Mouse (Mus musculus) CH12.LX (cell line): ENCODE measurements around the gene Card9. TPM values are rescaled to one million over a fixed set of nuclear protein-coding genes. Genes with fewer than 3 reads are reported as not detected.

Source experiments
- DNase-seq: peaks from one replicate; pipeline ENCODE4 v3.0.0-alpha.2; 2013; ENCODE audit errors: extremely low read depth
- H3K27ac ChIP-seq: 2 replicates; pipeline ENCODE4 v1.5.1; 2012; ENCODE audit warnings: low read depth, mild to moderate bottlenecking, control low read depth, moderate library complexity; ENCODE audit not compliant: insufficient read depth
- H3K27me3 ChIP-seq: replicated peaks from 2 replicates; pipeline ENCODE3; 2012; ENCODE audit warnings: inconsistent platforms
- H3K36me3 ChIP-seq, 2 experiments: replicated peaks in 1 of 2; 2 replicates each; pipeline versions ENCODE3 to v1.6.1; 2012; ENCODE audit warnings: inconsistent platforms in 1 of 2, low read length in 1 of 2, mild to moderate bottlenecking in 1 of 2, mixed read lengths in 1 of 2, moderate library complexity in 1 of 2; ENCODE audit not compliant: control insufficient read depth in 1 of 2, insufficient read depth in 1 of 2
- H3K4me1 ChIP-seq, 2 experiments: 2 replicates each; pipeline ENCODE4 v1.6.1; 2012; ENCODE audit warnings: inconsistent platforms in 1 of 2, moderate library complexity in 1 of 2; ENCODE audit not compliant: insufficient read depth in 2 of 2, control insufficient read depth in 1 of 2
- H3K4me2 ChIP-seq: 2 replicates; pipeline ENCODE4 v1.6.1; 2012; ENCODE audit warnings: low read depth, mild to moderate bottlenecking, control low read depth; ENCODE audit not compliant: poor library complexity, insufficient read depth, severe bottlenecking
- H3K4me3 ChIP-seq, 3 experiments: fragments of 150-350 bp in 1 of 3; sonication (generic) in 1 of 3; replicated peaks in 1 of 3; 2 replicates each; pipeline versions ENCODE3 to v1.5.1; 2011 to 2012; ENCODE audit warnings: low read depth in 2 of 3, low read length in 2 of 3, mild to moderate bottlenecking in 2 of 3, moderate library complexity in 2 of 3, control low read depth in 1 of 3, improper control_type of control experiment in 1 of 3, inconsistent platforms in 1 of 3, mixed read lengths in 1 of 3; ENCODE audit not compliant: poor library complexity in 1 of 3
- H3K79me2 ChIP-seq: replicated peaks from 2 replicates; pipeline ENCODE4 v1.6.1; 2012; ENCODE audit warnings: mild to moderate bottlenecking, moderate library complexity; ENCODE audit not compliant: control insufficient read depth, poor library complexity, insufficient read depth, severe bottlenecking; ENCODE audit errors: extremely low read depth
- H3K9ac ChIP-seq: 2 replicates; pipeline ENCODE4 v1.6.1; 2012; ENCODE audit warnings: low read depth, mild to moderate bottlenecking, control low read depth, moderate library complexity; ENCODE audit not compliant: insufficient read depth
- H3K9me3 ChIP-seq: replicated peaks from 2 replicates; pipeline ENCODE3; 2012; ENCODE audit warnings: low read length, inconsistent platforms, mixed read lengths
- E2F4 ChIP-seq: IDR thresholded peaks from 2 replicates; pipeline ENCODE4 v1.6.1; 2011; ENCODE audit warnings: low read depth, low read length, improper control_type of control experiment; ENCODE audit not compliant: insufficient replicate concordance
- HCFC1 ChIP-seq: IDR thresholded peaks from 2 replicates; pipeline ENCODE4 v1.6.1; 2012; ENCODE audit warnings: low read depth, mild to moderate bottlenecking, inconsistent platforms, low read length, improper control_type of control experiment
- JUND ChIP-seq: conservative IDR thresholded peaks from 2 replicates; pipeline ENCODE4 v1.6.1; 2011; ENCODE audit warnings: low read depth, low read length, improper control_type of control experiment
- KAT2A ChIP-seq: IDR thresholded peaks from 2 replicates; pipeline ENCODE4 v1.6.1; 2012; ENCODE audit warnings: low read length, improper control_type of control experiment, inconsistent platforms; ENCODE audit not compliant: insufficient replicate concordance
- MAX ChIP-seq: IDR thresholded peaks from 2 replicates; pipeline ENCODE4 v1.6.1; 2011; ENCODE audit warnings: low read length, improper control_type of control experiment
- MAZ ChIP-seq: IDR thresholded peaks from 2 replicates; pipeline ENCODE4 v1.6.1; 2012; ENCODE audit warnings: low read depth, mild to moderate bottlenecking, inconsistent platforms, low read length, improper control_type of control experiment, moderate library complexity
- MEF2A ChIP-seq: IDR thresholded peaks from 2 replicates; pipeline ENCODE4 v1.6.1; 2014; ENCODE audit warnings: low read depth, mild to moderate bottlenecking, inconsistent platforms, low read length, improper control_type of control experiment, borderline replicate concordance
- POLR2A ChIP-seq: IDR thresholded peaks from 2 replicates; pipeline ENCODE4 v1.6.1; 2011; ENCODE audit warnings: low read depth, mild to moderate bottlenecking, improper control_type of control experiment, low read length
- POLR2AphosphoS2 ChIP-seq: IDR thresholded peaks from 2 replicates; pipeline ENCODE4 v1.6.1; 2011; ENCODE audit warnings: low read depth, low read length, improper control_type of control experiment
- USF2 ChIP-seq: conservative IDR thresholded peaks from 2 replicates; pipeline ENCODE4 v1.6.1; 2011; ENCODE audit warnings: low read depth, low read length, improper control_type of control experiment
- ZC3H11A ChIP-seq: IDR thresholded peaks from 2 replicates; pipeline ENCODE4 v1.6.1; 2012; ENCODE audit warnings: low read depth, mild to moderate bottlenecking, inconsistent platforms, low read length, improper control_type of control experiment
- ZMIZ1 ChIP-seq: IDR thresholded peaks from 2 replicates; pipeline ENCODE4 v1.6.1; 2012; ENCODE audit warnings: low read depth, mild to moderate bottlenecking, inconsistent platforms, low read length, improper control_type of control experiment
- dilution Hi-C: fragments of 300-500 bp; cut with MboI; formaldehyde crosslinking; loops from 2 replicates; pipeline ENCODE4 v1.14.3; 2020; ENCODE audit warnings: low sequenced_read_pairs; ENCODE audit not compliant: extremely low pct_unique_long_range_greater_than_20kb, extremely low pct_ligation_motif_present
- in situ Hi-C: fragments of 300-500 bp; cut with MboI; formaldehyde crosslinking; loops from 3 replicates; pipeline ENCODE4 v1.14.3; 2019; ENCODE audit warnings: low sequenced_read_pairs, low pct_ligation_motif_present, low pct_unique_long_range_greater_than_20kb, mixed read lengths
- polyA plus RNA-seq: library from polyadenylated mRNA; unstranded; fragments of >175 nt; gene quantifications from 2 replicates; pipeline ENCODE4 v1.2.1, GENCODE M21; 2012; ENCODE audit warnings: low read depth; ENCODE audit not compliant: insufficient read length
- total RNA-seq, 2 experiments: library from RNA; depleted of rRNA; stranded (reverse); fragments of 300-350 nt in 1 of 2; fragments of >200 nt in 1 of 2; gene quantifications; 2 replicates each; pipeline ENCODE4 v1.2.3; 2012 to 2014

The Card9 gene
- total and polyA plus RNA-seq, 3 experiments: 0.32 to 0.44 (median 0.42) TPM

- dilution Hi-C loops: no loop called here
- no peak for TF ChIP-seq HCFC1
- no peak for TF ChIP-seq MAZ
- TF ChIP-seq POLR2AphosphoS2: no peak
- no peak for TF ChIP-seq ZMIZ1
- TF ChIP-seq ZC3H11A: no peak
- no peak for TF ChIP-seq KAT2A
- no peak for TF ChIP-seq USF2
- no peak for TF ChIP-seq JUND
- no peak for TF ChIP-seq POLR2A
- TF ChIP-seq MAX: no peak
- TF ChIP-seq, all 38 proteins: peak for 0
- Histone ChIP-seq H3K4me3 (no peak overlapping the region), H3K27me3 (no peaks in the 10 kb centered on the region), H3K9me3 (no peaks in the 10 kb centered on the region), H3K9ac (no peak overlapping the region), H3K4me1 (peaks cover 8 to 48% of the 10 kb centered on the region in 2 experiments; a peak in 3 of 4 replicates), H3K79me2 (no peaks in the 10 kb centered on the region), H3K36me3 (peaks cover 0 to 8% of the 10 kb centered on the region in 2 experiments), H3K4me2 (no peak overlapping the region), H3K27ac (no peak overlapping the region)
- DNase-seq: no peak
- in situ Hi-C loops: no loop called here
These were observed 19.2 kb downstream of the Card9 start for GRCm38 (mm10) chr2:26341510-26341981.

- H3K36me3 ChIP-seq: peaks cover 0 to 6% of the 10 kb centered on the region in 2 experiments
- no peaks in the 10 kb centered on the region for H3K27me3 ChIP-seq
- no peak overlapping the region for H3K9ac ChIP-seq
- H3K4me3 ChIP-seq: no peak overlapping the region
- no peak overlapping the region for H3K27ac ChIP-seq
- H3K4me2 ChIP-seq: no peak overlapping the region
- no peaks in the 10 kb centered on the region for H3K79me2 ChIP-seq
- in situ Hi-C loops (no loop called here), dilution Hi-C loops (no loop called here)
- no peak for DNase-seq
- peaks cover 8 to 48% of the 10 kb centered on the region in 2 experiments; a peak in 3 of 4 replicates for H3K4me1 ChIP-seq
- TF ChIP-seq MAX: no peak
- H3K9me3 ChIP-seq: no peaks in the 10 kb centered on the region
These were observed 21.5 kb downstream of the Card9 start for GRCm38 (mm10) chr2:26339204-26339551.

GRCm38 (mm10) chr2:26338302-26339203 is 22.2 kb downstream of the Card9 start:
- Histone ChIP-seq H3K9ac (no peak overlapping the region), H3K4me1 (peaks cover 8 to 48% of the 10 kb centered on the region in 2 experiments; a peak in 3 of 4 replicates), H3K9me3 (no peaks in the 10 kb centered on the region), H3K27ac (no peak overlapping the region), H3K4me3 (no peak overlapping the region), H3K79me2 (no peaks in the 10 kb centered on the region), H3K4me2 (no peak overlapping the region), H3K27me3 (no peaks in the 10 kb centered on the region), H3K36me3 (peaks cover 0 to 6% of the 10 kb centered on the region in 2 experiments)
- no peak for TF ChIP-seq POLR2AphosphoS2
- TF ChIP-seq E2F4: no peak
- TF ChIP-seq MEF2A: no peak
- dilution Hi-C loops: no loop called here
- in situ Hi-C loops: no loop called here
- DNase-seq: no peak
